Mouse (Mus musculus) thymus, adult 2 months (tissue): ENCODE results near the gene Micall1. TPM values are rescaled to one million over a fixed set of nuclear protein-coding genes. Genes with fewer than 3 reads are reported as not detected.

Experiments used
- DNase-seq: peaks from one replicate; pipeline ENCODE4 v3.0.0; 2021
- H3K27ac ChIP-seq: fragments of 200-500 bp; 2 replicates; pipeline ENCODE4 v1.5.1; 2012; ENCODE audit warnings: low read length, control low read depth; ENCODE audit not compliant: control insufficient read depth, insufficient read depth
- H3K27me3 ChIP-seq: fragments of 200-500 bp; 2 replicates; pipeline ENCODE4 v1.6.1; 2012; ENCODE audit warnings: mild to moderate bottlenecking, low read length, moderate library complexity, mixed read lengths; ENCODE audit not compliant: control insufficient read depth, insufficient read depth
- H3K36me3 ChIP-seq: fragments of 200-500 bp; 2 replicates; pipeline ENCODE4 v1.6.1; 2012; ENCODE audit warnings: mild to moderate bottlenecking, low read length, moderate library complexity; ENCODE audit not compliant: control insufficient read depth, insufficient read depth
- H3K4me1 ChIP-seq: fragments of 200-500 bp; replicated peaks from 2 replicates; pipeline ENCODE4 v1.6.1; 2012; ENCODE audit warnings: low read length; ENCODE audit not compliant: control insufficient read depth, insufficient read depth
- H3K4me3 ChIP-seq: fragments of 200-500 bp; 2 replicates; pipeline ENCODE4 v1.5.1; 2012; ENCODE audit warnings: mild to moderate bottlenecking, low read length, control low read depth, moderate library complexity; ENCODE audit not compliant: control insufficient read depth, insufficient read depth
- CTCF ChIP-seq: fragments of 200-500 bp; IDR thresholded peaks from 2 replicates; pipeline ENCODE4 v1.5.1; 2012; ENCODE audit warnings: mild to moderate bottlenecking, control low read depth, low read length, moderate library complexity, borderline replicate concordance; ENCODE audit not compliant: control insufficient read depth, poor library complexity, insufficient read depth; ENCODE audit errors: extremely low read depth
- POLR2A ChIP-seq: fragments of 200-500 bp; IDR thresholded peaks from 2 replicates; pipeline ENCODE4 v1.6.1; 2012; ENCODE audit warnings: mild to moderate bottlenecking, low read length, control low read depth, moderate library complexity; ENCODE audit not compliant: control insufficient read depth, poor library complexity, insufficient read depth; ENCODE audit errors: extremely low read depth
- WGBS: fragments of 180-500 bp; shearing (Covaris S2); methylation state at CpG from one replicate; pipeline ENCODE4 v1.1.7; 2018; 5-methylcytosine and 5-hydroxymethylcytosine counted together
- polyA plus RNA-seq: library from polyadenylated mRNA; depleted of rRNA; stranded (reverse); fragments of >200 nt; gene quantifications from 2 replicates; pipeline ENCODE4 v1.2.3, GENCODE M21; 2012

Micall1 gene
- polyA plus RNA-seq, 1 experiment, result 47.3 TPM

DNA sequence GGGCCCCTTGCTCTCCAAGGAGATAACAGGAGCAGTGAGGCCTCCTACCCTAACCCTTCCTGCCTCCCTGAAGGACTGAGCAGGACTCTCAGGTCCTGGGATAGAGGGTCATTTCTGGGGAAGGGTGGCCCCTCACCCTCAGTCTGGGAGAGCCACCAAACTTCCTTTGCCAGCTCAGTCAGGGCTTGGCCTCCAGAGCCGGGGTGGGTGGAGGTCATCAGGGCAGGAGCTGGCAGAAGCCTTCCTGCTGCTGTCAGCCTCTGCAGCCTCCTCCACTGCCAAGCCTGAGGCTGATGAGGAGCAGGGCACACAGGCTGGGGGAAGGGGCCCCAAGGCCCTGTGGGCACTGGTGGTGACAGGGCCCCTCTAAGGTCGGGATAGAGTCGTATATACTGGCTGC, 46.9 kb downstream of the Micall1 start:
- Histone ChIP-seq H3K27ac (no peak overlapping the region), H3K27me3 (no peaks in the 10 kb centered on the region; the same call in 1 of the 2 replicates), H3K4me1 (no peaks in the 10 kb centered on the region), H3K36me3 (0 out of 2 replicates have a peak, but pooled peaks cover 3% of the 10 kb centered on the region), H3K4me3 (no peak overlapping the region)
- TF ChIP-seq CTCF (no peak), POLR2A (no peak)
- 43% methylated on average over 3 of the region's 3 CpGs for WGBS
- no peak for DNase-seq

DNA sequence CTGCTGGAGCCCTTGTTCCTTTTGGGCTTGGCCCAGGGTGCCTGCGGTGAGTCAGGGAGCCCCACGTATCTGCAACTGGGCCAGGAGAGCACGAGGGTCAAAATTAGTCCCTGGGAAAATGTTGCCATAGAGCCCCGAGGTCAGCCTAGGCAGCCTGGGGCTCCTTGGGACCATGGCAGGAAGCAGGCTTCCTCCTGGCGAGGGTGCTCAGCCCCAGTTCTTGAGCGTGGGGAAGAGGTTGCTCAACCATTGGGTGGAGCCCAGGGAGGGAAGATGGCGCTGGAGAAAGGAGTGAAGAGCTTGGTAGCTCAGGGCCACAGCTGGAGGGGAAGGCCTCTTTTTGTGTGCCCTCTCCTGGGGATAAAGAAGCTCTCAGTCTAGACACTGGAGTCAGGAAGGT, 53.6 kb downstream of the Micall1 start:
- Histone ChIP-seq H3K4me1 (no peaks in the 10 kb centered on the region), H3K36me3 (no peaks in the 10 kb centered on the region), H3K27ac (no peak overlapping the region), H3K27me3 (peaks cover 10% of the 10 kb centered on the region; the same call in 1 of the 2 replicates), H3K4me3 (no peak overlapping the region)
- TF ChIP-seq CTCF (no peak), POLR2A (no peak)
- DNase-seq, result no peak
- 42% methylated on average over 7 of the region's 7 CpGs for whole genome bisulfite sequencing

DNA sequence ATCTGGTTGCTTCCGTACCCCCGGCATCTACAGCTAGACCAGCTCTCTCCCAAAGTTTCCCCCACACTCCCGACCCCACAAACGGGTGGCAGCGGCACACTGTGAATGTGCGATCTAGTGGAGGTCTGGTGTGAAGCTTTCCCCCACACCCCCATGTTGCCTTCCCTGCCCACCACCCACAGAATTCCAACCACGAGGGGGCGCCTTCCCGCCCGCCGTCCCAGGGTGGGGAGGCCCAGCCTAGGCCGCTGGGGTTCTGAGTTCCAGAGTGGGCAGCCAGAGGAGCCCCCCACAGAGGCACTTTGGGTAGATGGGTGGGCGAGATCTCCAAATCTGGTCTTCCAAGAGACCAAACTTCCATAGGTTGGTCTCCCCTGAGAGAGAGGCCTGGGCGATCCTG, 54.1 kb downstream of the Micall1 start:
- H3K27me3 ChIP-seq, result peaks cover 10% of the 10 kb centered on the region; the same call in 1 of the 2 replicates
- DNase-seq, result peak; percentile 4
- WGBS, result 55% methylated on average over 14 of the region's 14 CpGs

DNA sequence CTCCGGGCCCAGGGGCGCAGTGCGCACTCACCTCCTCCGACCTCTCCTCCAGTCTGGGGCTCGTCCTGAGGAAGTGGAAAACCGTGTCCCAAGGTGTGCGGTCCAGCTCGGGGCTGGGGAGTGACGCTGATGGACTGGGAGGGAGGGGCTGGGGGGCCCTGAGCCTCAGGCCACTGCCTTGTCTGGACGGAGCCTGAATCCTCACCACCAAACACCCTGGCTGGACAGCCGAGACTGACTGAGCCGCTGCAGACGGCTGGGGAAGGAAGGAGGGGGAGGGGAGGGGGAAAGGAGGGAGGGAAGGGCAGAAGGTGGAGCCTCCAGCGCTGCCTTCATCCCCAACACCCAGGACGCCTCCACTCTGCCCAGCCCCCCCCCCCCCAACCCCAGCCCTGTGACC, 55.6 kb downstream of the Micall1 start:
- WGBS, result 18% methylated on average over 15 of the region's 15 CpGs
- H3K36me3 ChIP-seq, result no peaks in the 10 kb centered on the region
- TF ChIP-seq CTCF, result no peak
- TF ChIP-seq POLR2A, result no peak
- H3K27me3 ChIP-seq, result peaks cover 10% of the 10 kb centered on the region; the same call in 1 of the 2 replicates
- no peaks in the 10 kb centered on the region for H3K4me1 ChIP-seq
- no peak overlapping the region for H3K4me3 ChIP-seq
- no peak for DNase-seq
- no peak overlapping the region for H3K27ac ChIP-seq

More for the DNA sequence above, 54.1 kb downstream of the Micall1 start:
- no peaks in the 10 kb centered on the region for H3K4me1 ChIP-seq
- TF ChIP-seq CTCF, result no peak
- TF ChIP-seq POLR2A, result no peak
- H3K36me3 ChIP-seq, result no peaks in the 10 kb centered on the region
- no peak overlapping the region for H3K4me3 ChIP-seq
- H3K27ac ChIP-seq, result no peak overlapping the region

DNA sequence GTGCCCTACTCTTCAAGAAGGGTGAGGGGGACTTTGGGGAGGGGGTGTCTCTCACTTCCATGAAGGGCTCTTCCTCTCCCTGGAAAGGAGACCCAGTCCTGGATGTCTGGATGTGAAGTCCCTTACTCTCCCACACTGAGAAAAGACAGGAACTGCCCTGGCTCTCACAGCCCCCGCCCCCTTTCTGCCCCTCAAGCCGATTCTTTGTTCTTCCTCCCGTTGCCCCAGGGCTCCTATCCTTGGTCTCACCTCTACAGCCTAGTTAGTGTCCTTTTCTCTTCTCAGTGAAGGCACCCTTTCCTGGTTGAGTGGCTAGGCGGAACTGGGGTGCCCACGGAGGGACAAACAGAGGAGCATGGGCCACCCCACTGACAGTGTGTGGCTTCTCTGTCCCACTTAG, 56.4 kb downstream of the Micall1 start, which contains the start of gene Sox10:
Sox10 (minus strand) TSS at position 101 of the 400 bp plus-strand sequence.
- H3K27me3 ChIP-seq, result peaks cover 10% of the 10 kb centered on the region; the same call in 1 of the 2 replicates
- TF ChIP-seq POLR2A (no peak), CTCF (no peak)

DNA sequence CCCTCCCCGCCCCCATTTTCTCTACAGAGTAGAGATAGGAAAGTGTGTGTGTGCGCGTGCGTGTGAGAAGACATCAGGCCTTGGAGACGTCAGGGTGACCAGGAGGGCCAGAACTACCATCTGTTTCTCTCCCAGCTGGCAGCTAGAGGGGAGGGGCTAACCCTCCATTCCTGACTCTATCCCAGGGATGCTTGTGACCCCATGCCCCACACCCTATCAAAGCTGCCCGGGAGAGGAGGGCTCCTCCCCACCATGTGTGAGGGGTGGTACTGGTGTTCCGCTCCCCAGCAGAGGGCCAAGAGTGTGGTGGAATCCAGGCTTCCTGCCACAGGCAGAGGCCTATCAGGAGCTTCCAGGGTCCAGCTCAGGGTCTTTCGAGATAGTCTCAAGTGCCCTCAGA, 58.0 kb downstream of the Micall1 start:
- Histone ChIP-seq H3K36me3 (no peaks in the 10 kb centered on the region), H3K4me1 (no peaks in the 10 kb centered on the region), H3K4me3 (no peak overlapping the region), H3K27ac (no peak overlapping the region), H3K27me3 (peaks cover 10% of the 10 kb centered on the region; the same call in 1 of the 2 replicates)
- no peak for DNase-seq
- TF ChIP-seq POLR2A (no peak), CTCF (no peak)
- WGBS, result 81% methylated on average over 8 of the region's 8 CpGs

More for the DNA sequence above, 56.4 kb downstream of the Micall1 start, which contains the start of gene Sox10:
- Histone ChIP-seq H3K36me3 (no peaks in the 10 kb centered on the region), H3K4me3 (no peak within 1 kb of the TSS), H3K4me1 (no peaks in the 10 kb centered on the region), H3K27ac (no peak within 1 kb of the TSS)
- 79% methylated on average over 5 of the region's 5 CpGs for WGBS
- no peak for DNase-seq

DNA sequence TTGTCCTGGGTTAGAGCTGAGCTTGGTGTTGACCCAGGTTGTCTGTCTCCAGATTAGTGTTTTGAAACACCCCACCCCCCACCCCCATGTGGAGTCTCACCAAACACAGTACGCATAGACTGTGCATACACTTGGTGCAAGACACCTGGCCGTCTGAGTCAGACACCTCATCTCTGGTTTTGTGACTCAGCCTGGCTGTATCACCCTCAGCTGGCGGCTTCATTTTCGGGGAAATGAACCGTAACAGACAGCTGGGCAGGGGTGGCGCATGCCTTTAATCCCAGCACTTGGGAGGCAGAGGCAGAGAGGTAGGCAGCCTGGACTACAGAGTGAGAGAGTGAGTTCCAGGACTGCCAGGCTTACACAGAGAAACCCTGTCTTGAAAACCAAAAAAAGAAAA, 68.2 kb downstream of the Micall1 start:
- Histone ChIP-seq H3K27me3 (no peaks in the 10 kb centered on the region), H3K36me3 (no peaks in the 10 kb centered on the region), H3K27ac (no peak overlapping the region), H3K4me3 (no peak overlapping the region), H3K4me1 (no peaks in the 10 kb centered on the region)
- WGBS, result 41% methylated on average over 6 of the region's 6 CpGs
- TF ChIP-seq CTCF, result no peak
- no peak for TF ChIP-seq POLR2A
- no peak for DNase-seq
